Mouse (Mus musculus): ENCODE measurements around the gene Oas1e. TPM values are rescaled to one million over a fixed set of nuclear protein-coding genes. Genes with fewer than 3 reads are reported as not detected.
A peak's percentile ranks its signal among the peaks of the same experiment; 100 is the strongest.
"Not testable (repeated sequence)": the region's sequence is repeated elsewhere in the genome, so short reads cannot be mapped to it uniquely, and the experiment has no call there.

Oas1e gene
- polyA plus RNA-seq (2015; fragmentation: Nextera tagmentation; extraction: Ambion mirVana): 0.30 and 0.60 TPM in 2 replicates

DNA sequence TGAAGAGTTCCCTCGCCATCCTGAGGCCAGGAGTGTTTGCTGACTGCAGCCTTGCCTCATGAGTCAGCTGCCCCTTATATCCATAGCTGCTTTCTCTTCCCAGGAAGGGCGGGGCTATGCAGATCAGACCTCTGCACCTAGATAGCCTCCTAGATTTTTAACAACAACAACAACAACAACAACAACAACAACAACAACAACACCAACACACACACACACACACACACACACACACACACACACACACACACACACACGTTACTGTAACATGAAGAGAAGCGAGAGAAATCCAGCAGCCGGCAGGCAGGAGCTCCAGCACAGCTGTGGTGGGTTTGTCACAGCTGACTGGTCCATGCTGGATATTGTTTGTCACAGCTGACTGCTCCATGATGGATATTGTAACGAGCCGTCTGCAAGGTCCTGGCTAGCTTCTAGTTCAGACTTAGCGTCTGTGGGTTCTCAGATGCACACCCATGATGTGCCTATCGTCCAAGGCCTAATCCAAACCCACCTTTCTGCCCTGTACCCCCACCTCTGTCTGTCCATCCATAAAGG is at the start of gene Oas1e:
Gene Oas1e (minus strand): TSS at position 51 of the 555 bp plus-strand sequence.
- not testable (repeated sequence) for H3K27ac ChIP-seq (ENCODE audit: low read length); H3K36me3 ChIP-seq (ENCODE audit: insufficient read depth, low read length); H3K27me3 ChIP-seq (replicated peaks; ENCODE audit: insufficient read depth, low read length); H3K9ac ChIP-seq (replicated peaks; ENCODE audit: low read depth); H3K4me1 ChIP-seq (ENCODE audit: insufficient read depth, low read depth, low read length); H3K9me3 ChIP-seq (ENCODE audit: low read length); H3K4me2 ChIP-seq (replicated peaks; ENCODE audit: low read depth, low read length); H3K4me3 ChIP-seq (ENCODE audit: low read depth, low read length)
- DNase-seq (ENCODE audit: low spot score) (peak; percentile 41), ATAC-seq (peak; percentile 53)
- WGBS: 45% methylated on average over 8 of the region's 9 CpGs

DNA sequence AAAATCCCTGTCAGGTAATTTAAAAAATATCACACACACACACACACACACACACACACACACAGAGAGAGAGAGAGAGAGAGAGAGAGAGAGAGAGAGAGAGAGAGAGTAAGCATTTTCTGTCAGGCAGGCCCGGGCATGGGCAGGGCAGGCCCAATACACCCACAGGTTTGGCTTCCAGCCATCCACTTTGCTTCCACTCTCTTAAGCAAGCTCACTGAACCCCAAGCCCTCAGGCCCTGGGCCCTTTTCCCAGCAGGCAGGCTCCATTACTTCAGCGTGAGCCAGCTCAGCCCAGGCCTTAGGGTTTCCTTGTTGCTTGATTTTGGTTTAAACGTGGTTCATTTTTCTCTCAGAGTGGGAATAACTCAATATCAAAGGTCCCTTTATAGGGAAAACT is 49.4 kb upstream of the Oas1e start:
- ATAC-seq (no peak), DNase-seq (ENCODE audit: low spot score) (peak; percentile 21)
- Histone ChIP-seq H3K27me3 (replicated peaks; ENCODE audit: insufficient read depth, low read length) (no peaks in the 10 kb centered on the region), H3K4me2 (replicated peaks; ENCODE audit: low read depth, low read length) (no peak overlapping the region), H3K9me3 (ENCODE audit: low read length) (no peaks in the 10 kb centered on the region), H3K9ac (replicated peaks; ENCODE audit: low read depth) (no peak overlapping the region), H3K4me1 (ENCODE audit: insufficient read depth, low read depth, low read length) (no peaks in the 10 kb centered on the region), H3K27ac (ENCODE audit: low read length) (no peak overlapping the region), H3K4me3 (ENCODE audit: low read depth, low read length) (no peak overlapping the region), H3K36me3 (ENCODE audit: insufficient read depth, low read length) (no peaks in the 10 kb centered on the region)
- no peak for TF ChIP-seq CTCF (IDR thresholded peaks at IDR 0.05)
- WGBS: 63% methylated on average over 3 of the region's 3 CpGs

GRCm38 (mm10) chr5:120836731-120837585 is 41.6 kb upstream of the Oas1e start:
- ATAC-seq (no peak), DNase-seq (ENCODE audit: low spot score) (peak; percentile 48)
- WGBS: 11% methylated on average over 8 of the region's 8 CpGs

DNA sequence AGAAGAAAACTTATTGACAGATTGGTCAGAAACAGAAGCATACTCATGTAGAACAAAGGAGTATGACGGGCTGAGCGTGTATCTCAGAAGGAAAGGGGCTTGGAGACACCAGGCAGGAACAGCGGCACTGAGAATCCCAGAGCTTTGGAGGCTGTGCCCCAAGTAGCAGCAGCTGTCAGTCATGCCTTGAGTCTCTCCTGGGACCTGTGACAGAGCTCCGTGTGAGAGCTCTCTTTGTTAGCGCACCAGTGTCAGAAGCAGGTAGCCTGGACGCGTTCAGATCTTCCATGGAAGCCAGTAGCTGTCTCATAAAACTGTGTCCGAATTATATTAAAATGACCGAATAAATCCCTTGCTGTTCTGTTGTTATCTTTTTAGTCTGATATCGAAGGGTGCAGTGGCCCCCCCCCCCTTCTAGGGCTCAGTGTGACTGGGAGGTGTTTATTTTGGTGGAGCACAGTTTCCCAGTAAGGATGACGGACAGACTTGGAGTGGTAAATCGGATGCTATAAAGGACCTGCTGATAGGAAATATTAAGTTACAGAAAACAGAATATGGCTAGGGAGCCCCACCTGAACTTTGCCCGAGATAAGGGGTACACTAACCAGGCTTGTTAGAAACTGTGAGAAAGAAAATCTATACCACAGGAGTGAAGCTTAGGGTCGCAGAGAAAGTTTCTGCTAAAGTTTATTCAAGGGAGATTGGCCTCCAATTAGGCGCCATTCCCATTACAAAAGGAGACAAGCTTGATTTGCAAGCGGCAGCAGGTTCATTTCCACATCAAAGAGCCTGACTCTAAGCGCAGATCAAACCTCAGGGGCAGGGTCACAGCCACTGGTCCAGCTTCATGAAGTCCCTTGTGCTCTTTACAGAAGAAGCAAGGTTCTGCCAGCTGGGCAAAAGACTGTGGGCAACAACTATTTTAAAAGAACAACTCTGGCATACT is 38.3 kb upstream of the Oas1e start:
- Histone ChIP-seq H3K4me1 (ENCODE audit: insufficient read depth, low read depth, low read length) (no peaks in the 10 kb centered on the region), H3K27ac (ENCODE audit: low read length) (no peak overlapping the region), H3K27me3 (replicated peaks; ENCODE audit: insufficient read depth, low read length) (no peaks in the 10 kb centered on the region), H3K9me3 (ENCODE audit: low read length) (no peaks in the 10 kb centered on the region), H3K36me3 (ENCODE audit: insufficient read depth, low read length) (no peaks in the 10 kb centered on the region), H3K9ac (replicated peaks; ENCODE audit: low read depth) (no peak overlapping the region), H3K4me2 (replicated peaks; ENCODE audit: low read depth, low read length) (no peak overlapping the region), H3K4me3 (ENCODE audit: low read depth, low read length) (no peak overlapping the region)
- TF ChIP-seq EP300 (IDR thresholded peaks at IDR 0.05) (no peak), CTCF (IDR thresholded peaks at IDR 0.05) (no peak)
- 15% methylated on average over 17 of the region's 17 CpGs for WGBS
- ATAC-seq (no peak), DNase-seq (ENCODE audit: low spot score) (no peak)

More at GRCm38 (mm10) chr5:120836731-120837585, 41.6 kb upstream of the Oas1e start:
- Histone ChIP-seq H3K4me3 (ENCODE audit: low read depth, low read length) (no peak overlapping the region), H3K4me1 (ENCODE audit: insufficient read depth, low read depth, low read length) (no peaks in the 10 kb centered on the region), H3K36me3 (ENCODE audit: insufficient read depth, low read length) (no peaks in the 10 kb centered on the region), H3K9ac (replicated peaks; ENCODE audit: low read depth) (no peak overlapping the region), H3K4me2 (replicated peaks; ENCODE audit: low read depth, low read length) (no peak overlapping the region), H3K27ac (ENCODE audit: low read length) (no peak overlapping the region), H3K9me3 (ENCODE audit: low read length) (no peaks in the 10 kb centered on the region), H3K27me3 (replicated peaks; ENCODE audit: insufficient read depth, low read length) (no peaks in the 10 kb centered on the region)
- no peak for TF ChIP-seq EP300 (IDR thresholded peaks at IDR 0.05)
- peak; percentile 74 for TF ChIP-seq CTCF (IDR thresholded peaks at IDR 0.05)

DNA sequence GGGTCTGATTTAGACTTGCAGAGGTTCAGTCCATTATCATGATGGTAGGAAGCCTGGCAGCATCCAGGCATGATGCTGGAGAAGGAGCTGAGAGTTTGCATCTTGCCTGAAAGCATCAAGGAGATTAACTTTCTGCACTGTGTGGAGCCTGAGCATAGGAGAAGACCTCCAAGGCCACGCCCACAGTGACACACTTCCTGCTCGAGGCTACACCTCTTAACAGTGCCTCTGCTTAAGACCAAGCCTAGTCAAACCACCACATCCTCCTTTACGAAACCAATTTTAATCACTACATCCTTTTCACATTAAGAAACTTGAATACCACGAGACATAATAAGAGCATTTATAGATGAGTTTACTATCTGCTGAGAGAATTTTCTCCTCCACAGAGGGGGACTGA is 35.7 kb upstream of the Oas1e start:
- no peaks in the 10 kb centered on the region for H3K27me3 ChIP-seq (replicated peaks; ENCODE audit: insufficient read depth, low read length)
- no peak overlapping the region for H3K9ac ChIP-seq (replicated peaks; ENCODE audit: low read depth)
- ATAC-seq (no peak), DNase-seq (ENCODE audit: low spot score) (no peak)
- no peak overlapping the region for H3K27ac ChIP-seq (ENCODE audit: low read length)
- no peaks in the 10 kb centered on the region for H3K4me1 ChIP-seq (ENCODE audit: insufficient read depth, low read depth, low read length)
- no peaks in the 10 kb centered on the region for H3K9me3 ChIP-seq (ENCODE audit: low read length)
- no peaks in the 10 kb centered on the region for H3K36me3 ChIP-seq (ENCODE audit: insufficient read depth, low read length)
- TF ChIP-seq CTCF (IDR thresholded peaks at IDR 0.05) (no peak), EP300 (IDR thresholded peaks at IDR 0.05) (no peak)
- no peak overlapping the region for H3K4me2 ChIP-seq (replicated peaks; ENCODE audit: low read depth, low read length)
- no peak overlapping the region for H3K4me3 ChIP-seq (ENCODE audit: low read depth, low read length)
- 78% methylated on average over 4 of the region's 4 CpGs for WGBS

- H3K9me3 ChIP-seq (ENCODE audit: low read length): no peaks in the 10 kb centered on the region
- H3K4me1 ChIP-seq (ENCODE audit: insufficient read depth, low read depth, low read length): no peaks in the 10 kb centered on the region
- no peak overlapping the region for H3K4me3 ChIP-seq (ENCODE audit: low read depth, low read length)
- H3K36me3 ChIP-seq (ENCODE audit: insufficient read depth, low read length): no peaks in the 10 kb centered on the region; the same call in 1 of the 2 replicates
- ATAC-seq (no peak), DNase-seq (ENCODE audit: low spot score) (no peak)
- H3K9ac ChIP-seq (replicated peaks; ENCODE audit: low read depth): no peak overlapping the region
- no peak overlapping the region for H3K4me2 ChIP-seq (replicated peaks; ENCODE audit: low read depth, low read length)
- TF ChIP-seq EP300 (IDR thresholded peaks at IDR 0.05): no peak
- TF ChIP-seq CTCF (IDR thresholded peaks at IDR 0.05): no peak
- no peak overlapping the region for H3K27ac ChIP-seq (ENCODE audit: low read length)
- H3K27me3 ChIP-seq (replicated peaks; ENCODE audit: insufficient read depth, low read length): no peaks in the 10 kb centered on the region
Observed at GRCm38 (mm10) chr5:120818999-120819398, 23.7 kb upstream of the Oas1e start.

All from lung, postnatal 0 days (tissue).